Mouse (Mus musculus) liver, adult 2 months (tissue): ENCODE data around the gene Adamtsl1. TPM values are rescaled to one million over a fixed set of nuclear protein-coding genes. Genes with fewer than 3 reads are reported as not detected.

Experiments
- DNase-seq: peaks from one replicate; pipeline ENCODE4 v3.0.0-alpha.2; 2011; ENCODE audit warnings: low read depth, low spot score; ENCODE audit errors: extremely low read depth
- H3K27ac ChIP-seq: fragments of 200-500 bp; replicated peaks from 2 replicates; pipeline ENCODE4 v1.5.1; 2012; ENCODE audit warnings: low read depth, mild to moderate bottlenecking, control low read depth, inconsistent platforms, low read length; ENCODE audit not compliant: insufficient read depth
- H3K27me3 ChIP-seq: fragments of 200-500 bp; 2 replicates; pipeline ENCODE4 v1.6.1; 2012; ENCODE audit warnings: mild to moderate bottlenecking, moderate library complexity, low read length, inconsistent platforms; ENCODE audit not compliant: control insufficient read depth, insufficient read depth
- H3K36me3 ChIP-seq: fragments of 200-500 bp; 2 replicates; pipeline ENCODE4 v1.6.1; 2012; ENCODE audit warnings: low read length, inconsistent platforms; ENCODE audit not compliant: control insufficient read depth, insufficient read depth
- H3K4me1 ChIP-seq: fragments of 200-500 bp; 2 replicates; pipeline ENCODE4 v1.6.1; 2011; ENCODE audit warnings: low read length; ENCODE audit not compliant: control insufficient read depth, insufficient read depth
- H3K4me3 ChIP-seq: fragments of 200-500 bp; 2 replicates; pipeline ENCODE4 v1.5.1; 2011; ENCODE audit warnings: low read depth, mild to moderate bottlenecking, control low read depth, low read length, moderate library complexity; ENCODE audit not compliant: insufficient read depth
- H3K79me2 ChIP-seq: fragments of 200-500 bp; 2 replicates; pipeline ENCODE4 v1.6.1; 2012; ENCODE audit warnings: inconsistent platforms, mild to moderate bottlenecking, low read length, moderate library complexity; ENCODE audit not compliant: control insufficient read depth, insufficient read depth
- H3K9ac ChIP-seq: fragments of 200-500 bp; 2 replicates; pipeline ENCODE4 v1.6.1; 2012; ENCODE audit warnings: low read depth, mild to moderate bottlenecking, control low read depth, inconsistent platforms, low read length
- CTCF ChIP-seq: fragments of 200-500 bp; IDR thresholded peaks from 2 replicates; pipeline ENCODE4 v1.5.1; 2011; ENCODE audit warnings: low read depth, low read length, control low read depth
- POLR2A ChIP-seq: fragments of 200-500 bp; IDR thresholded peaks from 2 replicates; pipeline ENCODE4 v1.6.1; 2011; ENCODE audit warnings: low read length, control low read depth; ENCODE audit not compliant: insufficient read depth; ENCODE audit errors: extremely low read depth
- WGBS: fragments of 180-500 bp; shearing (Covaris S2); methylation state at CpG from one replicate; pipeline ENCODE4 v1.1.7; 2018; 5-methylcytosine and 5-hydroxymethylcytosine counted together
- polyA plus RNA-seq: library from polyadenylated mRNA; depleted of rRNA; stranded (reverse); fragments of >200 nt; gene quantifications from 2 replicates; pipeline ENCODE4 v1.2.3, GENCODE M21; 2012
- total RNA-seq: library from RNA; depleted of rRNA; stranded (reverse); fragments of >200 nt; gene quantifications from 2 replicates; pipeline ENCODE4 v1.2.3, GENCODE M21; 2014

Adamtsl1 gene
- total and polyA plus RNA-seq, 2 experiments: 0.61 to 0.65 TPM

DNA sequence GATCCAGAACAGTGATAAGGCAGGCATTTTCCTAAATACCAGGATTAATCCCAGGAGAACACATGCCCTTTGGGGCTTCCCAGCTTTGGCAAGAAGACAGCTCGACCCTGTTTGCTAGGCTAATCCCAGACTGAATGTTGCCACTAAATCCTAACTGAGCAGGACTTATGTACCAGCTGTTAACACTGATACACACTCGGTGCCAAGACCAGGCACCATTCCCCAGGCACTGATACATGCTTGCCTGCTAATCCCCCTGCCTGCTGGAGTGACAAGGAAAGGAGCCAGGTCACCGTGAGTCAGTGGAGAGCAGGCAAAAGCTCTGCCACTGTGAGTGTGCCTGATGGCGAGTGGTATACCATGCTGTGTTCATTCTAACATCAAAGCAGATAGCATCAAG lies 505.6 kb downstream of the Adamtsl1 start:
- Histone ChIP-seq H3K79me2 (no peaks in the 10 kb centered on the region), H3K27ac (no peak overlapping the region), H3K27me3 (no peaks in the 10 kb centered on the region), H3K4me3 (no peak overlapping the region), H3K4me1 (no peaks in the 10 kb centered on the region), H3K36me3 (no peaks in the 10 kb centered on the region), H3K9ac (no peak overlapping the region)
- WGBS: 61% methylated on average over 4 of the region's 4 CpGs
- TF ChIP-seq CTCF: no peak
- no peak for TF ChIP-seq POLR2A
- DNase-seq: no peak

DNA sequence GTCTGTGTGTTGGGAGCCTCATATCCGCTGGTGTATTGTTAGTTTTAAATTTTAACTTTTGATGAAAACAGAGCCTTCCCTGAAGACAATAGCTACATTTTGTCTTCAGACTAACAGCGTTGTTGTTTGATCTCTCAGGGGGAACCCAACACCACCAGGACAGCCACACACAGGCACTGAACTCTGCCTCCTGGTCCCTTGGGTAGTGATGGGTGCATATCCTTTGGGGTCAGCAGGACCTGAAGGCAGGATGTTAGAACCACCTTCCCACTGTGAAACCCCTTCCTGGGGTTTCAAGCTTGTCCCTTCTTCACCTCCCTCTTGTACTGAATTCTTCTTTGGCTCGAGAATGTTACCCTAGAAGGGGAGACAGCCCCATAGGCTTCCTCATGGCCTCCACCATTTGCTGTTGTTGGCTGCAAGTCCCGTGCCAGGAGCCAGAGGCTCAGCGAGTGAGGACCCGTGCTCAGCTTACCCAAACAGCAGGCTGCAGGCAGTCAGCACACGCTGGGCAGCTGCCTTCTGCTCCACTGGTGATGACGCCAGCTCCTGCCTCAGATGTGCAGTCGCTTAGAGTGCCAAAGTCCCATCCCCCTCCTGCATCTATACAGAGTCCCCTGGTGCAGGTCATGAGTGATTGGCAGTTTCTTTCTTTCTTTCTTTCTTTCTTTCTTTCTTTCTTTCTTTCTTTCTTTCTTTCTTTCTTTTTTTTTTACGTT lies 506.6 kb downstream of the Adamtsl1 start:
- 68% methylated on average over 10 of the region's 10 CpGs for WGBS
- Histone ChIP-seq H3K36me3 (no peaks in the 10 kb centered on the region), H3K4me1 (no peaks in the 10 kb centered on the region), H3K79me2 (no peaks in the 10 kb centered on the region), H3K27me3 (no peaks in the 10 kb centered on the region), H3K27ac (no peak overlapping the region), H3K9ac (no peak overlapping the region), H3K4me3 (no peak overlapping the region)
- DNase-seq: no peak
- TF ChIP-seq POLR2A (no peak), CTCF (no peak)

DNA sequence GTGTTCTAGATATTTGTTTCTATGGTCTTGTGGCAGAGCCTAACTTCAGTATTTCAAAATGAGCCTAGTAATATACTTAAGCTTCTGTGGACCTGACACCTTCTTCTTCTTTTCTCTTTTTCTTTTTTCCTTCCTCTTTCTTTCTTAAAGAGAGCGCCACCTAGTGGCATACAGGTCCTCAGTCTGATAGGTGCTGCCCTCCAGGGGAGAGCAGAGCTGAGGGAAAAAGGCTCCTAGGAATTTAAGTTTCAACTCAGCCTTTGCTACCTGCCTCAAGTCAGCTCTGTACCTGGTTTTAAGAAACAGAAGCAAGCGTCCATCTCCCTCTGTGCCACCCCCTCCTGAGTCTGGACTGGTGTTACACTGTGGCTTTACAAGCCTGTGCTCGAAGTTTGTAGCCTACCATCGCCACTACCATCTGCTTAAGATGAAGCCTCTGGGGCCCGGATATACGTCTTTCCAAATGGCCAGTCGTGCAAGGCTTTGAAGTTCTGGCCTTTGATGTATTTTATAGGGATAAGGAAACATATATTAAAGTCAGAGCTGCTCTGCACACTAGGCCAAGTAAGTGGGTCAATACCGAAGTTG lies 510.7 kb downstream of the Adamtsl1 start:
- no peak overlapping the region for H3K27ac ChIP-seq
- TF ChIP-seq POLR2A (no peak), CTCF (peak; percentile 73)
- no peak overlapping the region for H3K9ac ChIP-seq
- H3K27me3 ChIP-seq: no peaks in the 10 kb centered on the region
- no peak overlapping the region for H3K4me3 ChIP-seq
- peak; percentile 43 for DNase-seq
- no peaks in the 10 kb centered on the region for H3K4me1 ChIP-seq
- no peaks in the 10 kb centered on the region for H3K79me2 ChIP-seq
- no peaks in the 10 kb centered on the region for H3K36me3 ChIP-seq
- 62% methylated on average over 8 of the region's 8 CpGs for WGBS

DNA sequence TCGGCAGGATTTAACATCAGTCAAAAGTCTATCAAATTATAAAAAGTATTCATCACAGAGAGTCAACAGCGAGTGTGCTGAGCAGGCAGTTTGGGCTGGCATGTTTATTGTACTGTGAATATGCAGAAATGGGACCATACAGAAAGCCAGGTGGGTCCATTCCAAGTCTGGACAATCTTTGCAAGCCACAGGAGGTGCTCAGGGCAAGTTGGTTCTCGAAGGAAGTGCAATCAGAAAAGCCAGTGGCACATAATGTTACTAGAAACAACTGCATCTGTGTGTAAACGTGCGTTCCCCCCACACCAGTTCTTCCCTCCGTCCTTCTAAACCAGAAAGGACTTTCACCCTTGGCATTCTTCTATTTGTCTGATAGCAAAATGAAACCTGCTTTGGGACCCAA lies 515.5 kb downstream of the Adamtsl1 start:
- H3K36me3 ChIP-seq: no peaks in the 10 kb centered on the region
- 36% methylated on average over 6 of the region's 6 CpGs for WGBS
- H3K4me1 ChIP-seq: 0 out of 2 replicates have a peak, but pooled peaks cover 5% of the 10 kb centered on the region
- no peak overlapping the region for H3K9ac ChIP-seq
- H3K4me3 ChIP-seq: no peak overlapping the region
- H3K27me3 ChIP-seq: no peaks in the 10 kb centered on the region
- H3K79me2 ChIP-seq: no peaks in the 10 kb centered on the region
- no peak for TF ChIP-seq POLR2A
- TF ChIP-seq CTCF: no peak
- H3K27ac ChIP-seq: 0 out of 2 replicates have a peak overlapping the region, but pooled peaks have one; percentile 34
- DNase-seq: peak; percentile 74

DNA sequence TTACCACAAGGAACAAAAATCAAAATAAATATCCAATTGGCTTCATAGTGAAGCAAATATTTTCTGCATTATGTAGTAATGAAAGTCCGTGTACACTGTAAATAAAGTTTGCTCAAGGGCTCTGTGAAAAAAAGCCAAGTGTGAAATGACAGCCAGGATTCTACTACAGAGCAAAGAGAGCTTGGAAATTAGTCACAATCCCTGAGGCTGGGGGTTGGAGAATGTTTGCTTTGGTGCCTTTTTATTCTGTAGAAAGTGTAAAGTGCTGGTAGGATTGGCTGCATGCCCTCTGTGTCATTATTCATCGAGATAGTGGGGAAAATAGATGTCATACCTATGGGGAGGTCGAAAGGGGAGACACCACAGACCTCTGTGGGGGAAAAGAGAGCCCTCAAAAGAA lies 516.2 kb downstream of the Adamtsl1 start:
- Histone ChIP-seq H3K27ac (peak overlapping the region; percentile 35; the same call in 1 of the 2 replicates), H3K9ac (no peak overlapping the region), H3K27me3 (no peaks in the 10 kb centered on the region), H3K36me3 (no peaks in the 10 kb centered on the region), H3K4me3 (no peak overlapping the region), H3K79me2 (no peaks in the 10 kb centered on the region), H3K4me1 (0 out of 2 replicates have a peak, but pooled peaks cover 5% of the 10 kb centered on the region)
- DNase-seq: peak; percentile 90
- WGBS: 18% methylated on average over 3 of the region's 3 CpGs
- no peak for TF ChIP-seq CTCF
- no peak for TF ChIP-seq POLR2A

DNA sequence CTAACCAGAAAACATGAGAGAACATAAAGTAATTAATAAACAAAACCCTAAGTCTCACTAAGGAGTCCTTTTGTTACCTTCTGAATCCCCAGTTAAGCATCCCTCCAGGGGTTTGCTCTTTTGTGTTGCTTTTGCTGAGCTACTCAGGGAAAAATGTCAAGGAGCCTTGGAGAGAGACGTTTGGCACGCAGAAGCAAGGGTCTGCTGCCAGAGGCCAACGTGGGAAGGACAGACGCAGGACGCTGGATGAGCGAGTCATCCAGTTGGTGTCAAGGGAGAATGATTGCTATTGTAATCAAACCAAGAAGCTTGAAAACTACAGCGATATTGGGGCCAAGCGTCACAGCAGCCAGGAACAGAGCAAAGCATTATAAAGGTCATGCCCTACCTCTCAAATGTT lies 517.1 kb downstream of the Adamtsl1 start:
- WGBS: 59% methylated on average over 8 of the region's 8 CpGs
- no peaks in the 10 kb centered on the region for H3K27me3 ChIP-seq
- H3K4me1 ChIP-seq: 0 out of 2 replicates have a peak, but pooled peaks cover 5% of the 10 kb centered on the region
- no peak overlapping the region for H3K9ac ChIP-seq
- no peak for TF ChIP-seq CTCF
- TF ChIP-seq POLR2A: no peak
- no peaks in the 10 kb centered on the region for H3K79me2 ChIP-seq
- no peak for DNase-seq
- H3K4me3 ChIP-seq: no peak overlapping the region
- no peak overlapping the region for H3K27ac ChIP-seq
- H3K36me3 ChIP-seq: no peaks in the 10 kb centered on the region
